Comparison of ENCODE assay signal across 9 mouse cellular contexts in the genomic region with DNA sequence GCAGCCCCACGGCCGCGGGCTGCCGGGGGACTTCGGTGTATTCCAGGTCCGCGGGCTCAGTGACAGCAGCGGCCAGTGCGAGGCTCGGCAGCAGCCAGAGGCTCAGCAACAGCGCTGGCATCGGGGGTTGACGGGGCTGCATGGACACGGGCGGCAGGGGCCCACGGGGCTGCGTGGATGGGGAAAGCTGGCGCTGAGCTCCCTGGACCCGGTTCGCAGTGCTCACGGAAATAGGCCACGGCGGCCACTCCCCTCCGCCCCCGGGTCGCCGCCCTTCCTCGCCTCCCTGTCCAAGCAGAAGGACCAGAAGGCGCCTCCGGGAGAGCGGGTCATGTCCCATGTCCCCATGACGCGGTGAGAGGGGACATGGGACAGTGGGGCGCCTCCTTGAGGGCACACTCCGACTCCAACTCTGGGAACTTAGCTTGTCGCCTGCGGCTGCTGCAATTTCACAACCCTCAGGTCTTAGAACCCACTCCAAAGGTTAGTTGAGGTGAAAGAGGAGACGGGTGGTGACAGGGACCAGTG. TPM values are rescaled to one million over a fixed set of nuclear protein-coding genes. Genes with fewer than 3 reads are reported as not detected.
DNase-seq lines count a peak whose midpoint lies in the region; ATAC-seq and TF ChIP-seq lines count a peak whose summit lies in the region.
"Had no signal": no experiment of that assay in that cellular context is flagged by ENCODE, and none has a peak within 500 bp of the region (broad histone marks: within the 10 kb centered on the region; RNA-seq: fewer than 3 reads in every experiment).

A gene (minus strand): TSS at position 250 of the 528 bp plus-strand sequence.

- no peak for TF ChIP-seq EP300 in heart, postnatal 0 days (IDR thresholded peaks at IDR 0.05; ENCODE audit: low read depth)

- DNase-seq in cerebellum, adult 2 months: peak in 1 of 2 experiments; percentile 12
- no peak for DNase-seq in cerebellum, adult 8-10 months
- DNase-seq in B cell, adult 2 months: peak; percentile 37 to 40
- peak; percentile 19 for DNase-seq in heart, postnatal 0 days (ENCODE audit: low spot score)
- peak; percentile 88 for DNase-seq in midbrain, embryonic 11.5 days (ENCODE audit: low spot score, missing footprints)
- DNase-seq in layer of hippocampus, postnatal 36 days: no peak

- H3K4me3 ChIP-seq in cerebellum, adult 2 months (replicated peaks; ENCODE audit: insufficient read depth, low read depth, low read length): peak within 1 kb of the TSS; percentile 36
- peak within 1 kb of the TSS; percentile 52 for H3K4me3 ChIP-seq in embryonic facial prominence, embryonic 12.5 days
- H3K4me3 ChIP-seq in heart, postnatal 0 days (ENCODE audit: low read depth, low read length): peak within 1 kb of the TSS; percentile 50
- H3K4me3 ChIP-seq in limb, embryonic 12.5 days (replicated peaks): peak within 1 kb of the TSS; percentile 65
- peak within 1 kb of the TSS; percentile 63 for H3K4me3 ChIP-seq in midbrain, embryonic 11.5 days (ENCODE audit: low read depth, low read length)

- no peaks in the 10 kb centered on the region for H3K36me3 ChIP-seq in embryonic facial prominence, embryonic 12.5 days
- no peaks in the 10 kb centered on the region for H3K36me3 ChIP-seq in heart, postnatal 0 days (replicated peaks; ENCODE audit: control insufficient read depth, insufficient read depth, low read length)
- H3K36me3 ChIP-seq in limb, embryonic 12.5 days: no peaks in the 10 kb centered on the region
- H3K36me3 ChIP-seq in midbrain, embryonic 11.5 days (ENCODE audit: control insufficient read depth, insufficient read depth, low read length): no peaks in the 10 kb centered on the region

- H3K27ac ChIP-seq in cerebellum, adult 2 months (ENCODE audit: insufficient read depth, low read length): no peak within 1 kb of the TSS
- no peak within 1 kb of the TSS for H3K27ac ChIP-seq in embryonic facial prominence, embryonic 12.5 days
- H3K27ac ChIP-seq in heart, postnatal 0 days (ENCODE audit: low read depth): no peak within 1 kb of the TSS
- no peak within 1 kb of the TSS for H3K27ac ChIP-seq in limb, embryonic 12.5 days
- H3K27ac ChIP-seq in midbrain, embryonic 11.5 days (ENCODE audit: low read depth, low read length): no peak within 1 kb of the TSS

- peak within 1 kb of the TSS; percentile 100 for H3K4me2 ChIP-seq in embryonic facial prominence, embryonic 12.5 days (replicated peaks)
- H3K4me2 ChIP-seq in heart, postnatal 0 days (ENCODE audit: low read depth, low read length): peak within 1 kb of the TSS; percentile 89
- peak within 1 kb of the TSS; percentile 100 for H3K4me2 ChIP-seq in limb, embryonic 12.5 days
- H3K4me2 ChIP-seq in midbrain, embryonic 11.5 days: peak within 1 kb of the TSS; percentile 100

- H3K4me1 ChIP-seq in cerebellum, adult 2 months (ENCODE audit: control insufficient read depth, insufficient read depth, low read length): no peaks in the 10 kb centered on the region
- H3K4me1 ChIP-seq in embryonic facial prominence, embryonic 12.5 days: no peaks in the 10 kb centered on the region
- H3K4me1 ChIP-seq in heart, postnatal 0 days (ENCODE audit: control insufficient read depth, insufficient read depth): 0 out of 2 replicates have a peak, but pooled peaks cover 5% of the 10 kb centered on the region
- peaks cover 13% of the 10 kb centered on the region for H3K4me1 ChIP-seq in limb, embryonic 12.5 days (replicated peaks)
- H3K4me1 ChIP-seq in midbrain, embryonic 11.5 days (ENCODE audit: control insufficient read depth, insufficient read depth, low read length): no peaks in the 10 kb centered on the region; the same call in 1 of the 2 replicates

- 2% methylated on average over 38 of the region's 38 CpGs for WGBS in cerebellum, adult 2 months
- 2% methylated on average over 38 of the region's 38 CpGs for WGBS in embryonic facial prominence, embryonic 12.5 days
- WGBS in heart, postnatal 0 days: 1% methylated on average over 34 of the region's 38 CpGs
- WGBS in limb, embryonic 12.5 days: 2% methylated on average over 38 of the region's 38 CpGs
- WGBS in midbrain, embryonic 11.5 days: 3% methylated on average over 37 of the region's 38 CpGs

- H3K9me3 ChIP-seq in embryonic facial prominence, embryonic 12.5 days: no peaks in the 10 kb centered on the region
- H3K9me3 ChIP-seq in heart, postnatal 0 days (replicated peaks; ENCODE audit: control insufficient read depth, low read length): no peaks in the 10 kb centered on the region
- H3K9me3 ChIP-seq in limb, embryonic 12.5 days: no peaks in the 10 kb centered on the region
- no peaks in the 10 kb centered on the region for H3K9me3 ChIP-seq in midbrain, embryonic 11.5 days (ENCODE audit: control insufficient read depth, low read length)

- no peak for ATAC-seq in embryonic facial prominence, embryonic 12.5 days (ENCODE audit: insufficient number of reproducible peaks, insufficient read depth, low FRiP score, low TSS enrichment)
- ATAC-seq in heart, postnatal 0 days (ENCODE audit: insufficient read depth, low read depth): peak; percentile 54; the same call in 1 of the 2 replicates
- peak; percentile 22; the same call in 1 of the 2 replicates for ATAC-seq in limb, embryonic 12.5 days (ENCODE audit: insufficient number of reproducible peaks, insufficient read depth, low FRiP score, low TSS enrichment, low read depth)
- peak; percentile 62 for ATAC-seq in midbrain, embryonic 11.5 days (ENCODE audit: low FRiP score)

- peak within 1 kb of the TSS; percentile 56 for H3K9ac ChIP-seq in embryonic facial prominence, embryonic 12.5 days
- H3K9ac ChIP-seq in heart, postnatal 0 days (replicated peaks; ENCODE audit: low read depth, low read length): no peak within 1 kb of the TSS; the same call in 1 of the 2 replicates
- peak within 1 kb of the TSS; percentile 78 for H3K9ac ChIP-seq in limb, embryonic 12.5 days (replicated peaks)
- peak within 1 kb of the TSS; percentile 74 for H3K9ac ChIP-seq in midbrain, embryonic 11.5 days (ENCODE audit: low read length)

- TF ChIP-seq CTCF in cerebellum, adult 2 months (IDR thresholded peaks at IDR 0.05; ENCODE audit: borderline replicate concordance, insufficient read depth, low read depth, low read length): no peak
- no peak for TF ChIP-seq CTCF in heart, postnatal 0 days (IDR thresholded peaks at IDR 0.05; ENCODE audit: low read depth)

- no peak for TF ChIP-seq POLR2A in cerebellum, adult 2 months (IDR thresholded peaks at IDR 0.05; ENCODE audit: borderline replicate concordance, insufficient read depth, low read length)

- peaks cover 1% of the 10 kb centered on the region; the same call in 1 of the 2 replicates for H3K27me3 ChIP-seq in cerebellum, adult 2 months (ENCODE audit: control insufficient read depth, insufficient read depth, low read length)
- H3K27me3 ChIP-seq in embryonic facial prominence, embryonic 12.5 days: peaks cover 37% of the 10 kb centered on the region
- H3K27me3 ChIP-seq in heart, postnatal 0 days (ENCODE audit: control insufficient read depth, insufficient read depth, low read length): peaks cover 13% of the 10 kb centered on the region; the same call in 1 of the 2 replicates
- H3K27me3 ChIP-seq in limb, embryonic 12.5 days: peaks cover 50% of the 10 kb centered on the region
- peaks cover 17% of the 10 kb centered on the region for H3K27me3 ChIP-seq in midbrain, embryonic 11.5 days (ENCODE audit: control insufficient read depth, insufficient read depth, low read length)

RNA-seq across cellular contexts. Expression of the gene that starts here (rescaled TPM):
- polyA plus RNA-seq in cerebellum, adult 2 months (2012; rRNA removed): 2.2 and 3.0 TPM in 2 replicates
- polyA plus RNA-seq in embryonic facial prominence, embryonic 12.5 days (2016; fragmentation: Nextera tagmentation; extraction: Ambion mirVana): 0.95 and 1.6 TPM in 2 replicates
- total RNA-seq in heart, postnatal 0 days (2014; rRNA removed; ENCODE audit: low replicate concordance): 3.6 and 4.0 TPM in 2 replicates
- 1.1 and 1.3 TPM in 2 replicates for polyA plus RNA-seq in heart, postnatal 0 days (2015; fragmentation: Nextera tagmentation; extraction: Ambion mirVana)
- polyA plus RNA-seq in limb, embryonic 12.5 days (2016; fragmentation: Nextera tagmentation; extraction: Ambion mirVana): 9.2 and 14.4 TPM in 2 replicates
- 0.77 and 1.2 TPM in 2 replicates for polyA plus RNA-seq in midbrain, embryonic 11.5 days (2014; fragmentation: Nextera tagmentation; extraction: Ambion mirVana)
- 1 to 10 TPM; 1.3 to 1.5 TPM for total RNA-seq in layer of hippocampus, postnatal 36 days (2021)
- polyA plus RNA-seq: C2C12 had no signal

Comparison
In these comparisons a context has a peak if more than half of its experiments do, and no peak if none do; other contexts are left out.
1. DNase-seq: peak in B cell, adult 2 months (2 of 2), heart, postnatal 0 days (single experiment) and midbrain, embryonic 11.5 days (single experiment); none in cerebellum, adult 8-10 months (single experiment) and layer of hippocampus, postnatal 36 days (0 of 2).
2. Peak in every context shown above with its lines, with median percentiles within 50 percentile points of each other: H3K4me3 ChIP-seq and H3K4me2 ChIP-seq.